Mouse (Mus musculus) CH12.LX (cell line): ENCODE measurements around the gene Creb1. TPM values are rescaled to one million over a fixed set of nuclear protein-coding genes. Genes with fewer than 3 reads are reported as not detected.

Experiments used
- DNase-seq: peaks from one replicate; pipeline ENCODE4 v3.0.0-alpha.2; 2013; ENCODE audit errors: extremely low read depth
- H3K27ac ChIP-seq: 2 replicates; pipeline ENCODE4 v1.5.1; 2012; ENCODE audit warnings: low read depth, mild to moderate bottlenecking, control low read depth, moderate library complexity; ENCODE audit not compliant: insufficient read depth
- H3K27me3 ChIP-seq: replicated peaks from 2 replicates; pipeline ENCODE3; 2012; ENCODE audit warnings: inconsistent platforms
- H3K36me3 ChIP-seq, 2 experiments: replicated peaks in 1 of 2; 2 replicates each; pipeline versions ENCODE3 to v1.6.1; 2012; ENCODE audit warnings: inconsistent platforms in 1 of 2, low read length in 1 of 2, mild to moderate bottlenecking in 1 of 2, mixed read lengths in 1 of 2, moderate library complexity in 1 of 2; ENCODE audit not compliant: control insufficient read depth in 1 of 2, insufficient read depth in 1 of 2
- H3K4me1 ChIP-seq, 2 experiments: 2 replicates each; pipeline ENCODE4 v1.6.1; 2012; ENCODE audit warnings: inconsistent platforms in 1 of 2, moderate library complexity in 1 of 2; ENCODE audit not compliant: insufficient read depth in 2 of 2, control insufficient read depth in 1 of 2
- H3K4me2 ChIP-seq: 2 replicates; pipeline ENCODE4 v1.6.1; 2012; ENCODE audit warnings: low read depth, mild to moderate bottlenecking, control low read depth; ENCODE audit not compliant: poor library complexity, insufficient read depth, severe bottlenecking
- H3K4me3 ChIP-seq, 3 experiments: fragments of 150-350 bp in 1 of 3; sonication (generic) in 1 of 3; replicated peaks in 1 of 3; 2 replicates each; pipeline versions ENCODE3 to v1.5.1; 2011 to 2012; ENCODE audit warnings: low read depth in 2 of 3, low read length in 2 of 3, mild to moderate bottlenecking in 2 of 3, moderate library complexity in 2 of 3, control low read depth in 1 of 3, improper control_type of control experiment in 1 of 3, inconsistent platforms in 1 of 3, mixed read lengths in 1 of 3; ENCODE audit not compliant: poor library complexity in 1 of 3
- H3K79me2 ChIP-seq: replicated peaks from 2 replicates; pipeline ENCODE4 v1.6.1; 2012; ENCODE audit warnings: mild to moderate bottlenecking, moderate library complexity; ENCODE audit not compliant: control insufficient read depth, poor library complexity, insufficient read depth, severe bottlenecking; ENCODE audit errors: extremely low read depth
- H3K9ac ChIP-seq: 2 replicates; pipeline ENCODE4 v1.6.1; 2012; ENCODE audit warnings: low read depth, mild to moderate bottlenecking, control low read depth, moderate library complexity; ENCODE audit not compliant: insufficient read depth
- H3K9me3 ChIP-seq: replicated peaks from 2 replicates; pipeline ENCODE3; 2012; ENCODE audit warnings: low read length, inconsistent platforms, mixed read lengths
- BHLHE40 ChIP-seq: IDR thresholded peaks from 2 replicates; pipeline ENCODE4 v1.6.1; 2011; ENCODE audit warnings: mild to moderate bottlenecking, low read depth, low read length, improper control_type of control experiment
- CHD1 ChIP-seq: IDR thresholded peaks from 2 replicates; pipeline ENCODE4 v1.6.1; 2012; ENCODE audit warnings: low read depth, low read length, improper control_type of control experiment, inconsistent platforms
- CTCF ChIP-seq, 2 experiments: IDR thresholded peaks in 1 of 2; conservative IDR thresholded peaks in 1 of 2; 2 replicates each; pipeline ENCODE4 v1.5.1; 2011 to 2012; ENCODE audit warnings: low read depth in 2 of 2, low read length in 2 of 2, improper control_type of control experiment in 1 of 2, inconsistent platforms in 1 of 2, mild to moderate bottlenecking in 1 of 2, moderate library complexity in 1 of 2
- ELF1 ChIP-seq: IDR thresholded peaks from 2 replicates; pipeline ENCODE4 v1.6.1; 2014; ENCODE audit warnings: low read depth, mild to moderate bottlenecking, inconsistent platforms, low read length, improper control_type of control experiment
- HCFC1 ChIP-seq: IDR thresholded peaks from 2 replicates; pipeline ENCODE4 v1.6.1; 2012; ENCODE audit warnings: low read depth, mild to moderate bottlenecking, inconsistent platforms, low read length, improper control_type of control experiment
- IRF4 ChIP-seq: IDR thresholded peaks from 2 replicates; pipeline ENCODE4 v1.6.1; 2014; ENCODE audit warnings: low read depth, mild to moderate bottlenecking, inconsistent platforms, low read length, improper control_type of control experiment
- JUND ChIP-seq: conservative IDR thresholded peaks from 2 replicates; pipeline ENCODE4 v1.6.1; 2011; ENCODE audit warnings: low read depth, low read length, improper control_type of control experiment
- KAT2A ChIP-seq: IDR thresholded peaks from 2 replicates; pipeline ENCODE4 v1.6.1; 2012; ENCODE audit warnings: low read length, improper control_type of control experiment, inconsistent platforms; ENCODE audit not compliant: insufficient replicate concordance
- MAZ ChIP-seq: IDR thresholded peaks from 2 replicates; pipeline ENCODE4 v1.6.1; 2012; ENCODE audit warnings: low read depth, mild to moderate bottlenecking, inconsistent platforms, low read length, improper control_type of control experiment, moderate library complexity
- MXI1 ChIP-seq: IDR thresholded peaks from 2 replicates; pipeline ENCODE4 v1.6.1; 2011; ENCODE audit warnings: mild to moderate bottlenecking, low read depth, low read length, improper control_type of control experiment
- NELFE ChIP-seq: IDR thresholded peaks from 2 replicates; pipeline ENCODE4 v1.6.1; 2011; ENCODE audit warnings: low read depth, low read length, improper control_type of control experiment
- NRF1 ChIP-seq: IDR thresholded peaks from 2 replicates; pipeline ENCODE4 v1.6.1; 2014; ENCODE audit warnings: low read depth, mild to moderate bottlenecking, inconsistent platforms, low read length, improper control_type of control experiment, moderate library complexity
- POLR2A ChIP-seq: IDR thresholded peaks from 2 replicates; pipeline ENCODE4 v1.6.1; 2011; ENCODE audit warnings: low read depth, mild to moderate bottlenecking, improper control_type of control experiment, low read length
- POLR2AphosphoS2 ChIP-seq: IDR thresholded peaks from 2 replicates; pipeline ENCODE4 v1.6.1; 2011; ENCODE audit warnings: low read depth, low read length, improper control_type of control experiment
- RCOR1 ChIP-seq: conservative IDR thresholded peaks from 2 replicates; pipeline ENCODE4 v1.6.1; 2012; ENCODE audit warnings: low read depth, mild to moderate bottlenecking, inconsistent platforms, low read length, improper control_type of control experiment
- SIN3A ChIP-seq: IDR thresholded peaks from 2 replicates; pipeline ENCODE4 v1.6.1; 2012; ENCODE audit warnings: low read length, improper control_type of control experiment, inconsistent platforms
- TBP ChIP-seq: conservative IDR thresholded peaks from 2 replicates; pipeline ENCODE4 v1.6.1; 2011; ENCODE audit warnings: low read depth, low read length, improper control_type of control experiment
- TCF12 ChIP-seq: IDR thresholded peaks from 2 replicates; pipeline ENCODE4 v1.6.1; 2014; ENCODE audit warnings: low read depth, mild to moderate bottlenecking, inconsistent platforms, low read length, improper control_type of control experiment
- UBTF ChIP-seq: IDR thresholded peaks from 2 replicates; pipeline ENCODE4 v1.6.1; 2012; ENCODE audit warnings: low read depth, mild to moderate bottlenecking, inconsistent platforms, low read length, improper control_type of control experiment, moderate library complexity
- ZKSCAN1 ChIP-seq: IDR thresholded peaks from 2 replicates; pipeline ENCODE4 v1.6.1; 2012; ENCODE audit warnings: low read depth, inconsistent platforms, low read length, improper control_type of control experiment, borderline replicate concordance
- ZMIZ1 ChIP-seq: IDR thresholded peaks from 2 replicates; pipeline ENCODE4 v1.6.1; 2012; ENCODE audit warnings: low read depth, mild to moderate bottlenecking, inconsistent platforms, low read length, improper control_type of control experiment
- dilution Hi-C: fragments of 300-500 bp; cut with MboI; formaldehyde crosslinking; loops from 2 replicates; pipeline ENCODE4 v1.14.3; 2020; ENCODE audit warnings: low sequenced_read_pairs; ENCODE audit not compliant: extremely low pct_unique_long_range_greater_than_20kb, extremely low pct_ligation_motif_present
- in situ Hi-C: fragments of 300-500 bp; cut with MboI; formaldehyde crosslinking; loops from 3 replicates; pipeline ENCODE4 v1.14.3; 2019; ENCODE audit warnings: low sequenced_read_pairs, low pct_ligation_motif_present, low pct_unique_long_range_greater_than_20kb, mixed read lengths
- polyA plus RNA-seq: library from polyadenylated mRNA; unstranded; fragments of >175 nt; gene quantifications from 2 replicates; pipeline ENCODE4 v1.2.1, GENCODE M21; 2012; ENCODE audit warnings: low read depth; ENCODE audit not compliant: insufficient read length
- total RNA-seq, 2 experiments: library from RNA; depleted of rRNA; stranded (reverse); fragments of 300-350 nt in 1 of 2; fragments of >200 nt in 1 of 2; gene quantifications; 2 replicates each; pipeline ENCODE4 v1.2.3; 2012 to 2014

Creb1 gene
- total and polyA plus RNA-seq, 3 experiments = 21.0 to 42.8 (median 24.2) TPM

- no peaks in the 10 kb centered on the region for H3K9me3 ChIP-seq
- H3K27me3 ChIP-seq = no peaks in the 10 kb centered on the region
- H3K79me2 ChIP-seq = no peaks in the 10 kb centered on the region; the same call in none of the 2 replicates
- peak within 1 kb of the TSS; percentile 97 for H3K27ac ChIP-seq
- peaks cover 0 to 25% of the 10 kb centered on the region in 2 experiments for H3K36me3 ChIP-seq
- peak within 1 kb of the TSS; percentile 96 for H3K9ac ChIP-seq
- H3K4me2 ChIP-seq = peak within 1 kb of the TSS; percentile 97
- peak; percentile 87 for DNase-seq
- peaks cover 9 to 37% of the 10 kb centered on the region in 2 experiments for H3K4me1 ChIP-seq
- TF ChIP-seq ZMIZ1 (peak; percentile 84), ZKSCAN1 (no peak), CHD1 (peak; percentile 29), TCF12 (peak; percentile 68; the same call in 1 of the 2 replicates), IRF4 (no peak; the same call in none of the 2 replicates), SIN3A (peak; percentile 77), TBP (peak; percentile 83), POLR2A (peak; percentile 88), BHLHE40 (peak; percentile 51), CTCF (conservative IDR thresholded peaks at IDR 0.05 in 1 of 2, IDR thresholded peaks at IDR 0.05 in 1 of 2; ENCODE audit: low read depth in 2 of 2, low read length in 2 of 2) (no peak), MAZ (0 out of 2 replicates have a peak, but pooled peaks have one; percentile 22), HCFC1 (peak; percentile 78), MXI1 (peak; percentile 43; the same call in 1 of the 2 replicates), POLR2AphosphoS2 (no peak; the same call in 1 of the 2 replicates), UBTF (peak; percentile 64; the same call in 1 of the 2 replicates), JUND (no peak), NELFE (peak; percentile 92), ELF1 (peak; percentile 89), NRF1 (peak; percentile 94), RCOR1 (no peak), KAT2A (peak; percentile 64; the same call in 1 of the 2 replicates)
- in situ Hi-C loops (loop anchor here (5.0 kb wide), 1 partner anchor 80 kb away; no protein-coding TSS in a partner anchor), dilution Hi-C loops (no loop called here)
- H3K4me3 ChIP-seq = peak within 1 kb of the TSS; percentile 88 to 91 (median 89)
Observed at GRCm38 (mm10) chr1:64616881-64617714, 84.7 kb downstream of the Creb1 start, which contains the start of gene Mettl21a. Gene Mettl21a, minus strand, starts transcription at chr1:64617242.
